Mouse (Mus musculus) adrenal gland, postnatal 36 days (tissue): Measurements from ENCODE around the gene Cox8c. TPM values are rescaled to one million over a fixed set of nuclear protein-coding genes. Genes with fewer than 3 reads are reported as not detected.

Source experiments
- total RNA-seq, 2 experiments: library from RNA; stranded (reverse); gene quantifications; 2 replicates each; pipeline ENCODE4 v1.2.3; 2021

Cox8c gene
- total RNA-seq, 2 experiments from 2014 or later = not detected

Other genes starting within 250 kb of the Cox8c start
- 100 to 1,000 TPM in 1 of 2 experiments, 10 to 100 TPM in 1; 45.7 to 114 TPM for gene Itpk1, start 194.4 kb upstream of the Cox8c start, total RNA-seq
- gene Moap1, start 155.7 kb upstream of the Cox8c start, total RNA-seq = 10 to 100 TPM in 1 of 2 experiments, 1 to 10 TPM in 1; 7.7 to 15.3 TPM
- gene Tmem251, start 155.6 kb upstream of the Cox8c start, total RNA-seq = 10 to 100 TPM in 1 of 2 experiments, 1 to 10 TPM in 1; 7.0 to 10.8 TPM
- not detected for gene Gm28051, start 141.6 kb upstream of the Cox8c start, total RNA-seq
- 10 to 100 TPM; 15.5 to 15.8 TPM for gene Gon7, start 141.5 kb upstream of the Cox8c start, total RNA-seq
- 10 to 100 TPM; 34.7 to 35.7 TPM for gene Ubr7, start 141.3 kb upstream of the Cox8c start, total RNA-seq
- 1 to 10 TPM; 6.6 to 8.2 TPM for gene Gm20604, start 140.6 kb upstream of the Cox8c start, total RNA-seq
- 10 to 100 TPM; 45.8 to 55.9 TPM for gene Btbd7, start 20.8 kb upstream of the Cox8c start, total RNA-seq
- 1 to 10 TPM; 6.2 TPM for gene Unc79, start 49.5 kb downstream of the Cox8c start, total RNA-seq